Mouse (Mus musculus) stomach, postnatal 0 days (tissue): ENCODE measurements around the gene Flcn. TPM values are rescaled to one million over a fixed set of nuclear protein-coding genes. Genes with fewer than 3 reads are reported as not detected.

Experiments used
- ATAC-seq: fragments of 200-750 bp; cut with Nextera tagmentation; 2 replicates; pipeline ENCODE4 v1.8.0; 2017; ENCODE audit not compliant: low FRiP score, low TSS enrichment
- DNase-seq: peaks from one replicate; pipeline ENCODE4 v3.0.0-alpha.2; 2016; ENCODE audit warnings: low spot score
- H3K27ac ChIP-seq: fragments of 300-500 bp; sonication (generic); replicated peaks from 2 replicates; pipeline ENCODE4 v1.5.1; 2014; ENCODE audit warnings: mild to moderate bottlenecking, control low read depth
- H3K27me3 ChIP-seq: fragments of 300-500 bp; sonication (generic); 2 replicates; pipeline ENCODE4 v1.6.1; 2014; ENCODE audit warnings: low read length; ENCODE audit not compliant: control insufficient read depth, insufficient read depth
- H3K36me3 ChIP-seq: fragments of 300-500 bp; sonication (generic); 2 replicates; pipeline ENCODE4 v1.6.1; 2014; ENCODE audit warnings: low read length, mixed read lengths; ENCODE audit not compliant: control insufficient read depth, insufficient read depth
- H3K4me1 ChIP-seq: fragments of 300-500 bp; sonication (generic); replicated peaks from 2 replicates; pipeline ENCODE4 v1.6.1; 2014; ENCODE audit warnings: antibody characterized with exemption; ENCODE audit not compliant: control insufficient read depth, insufficient read depth
- H3K4me2 ChIP-seq: fragments of 300-500 bp; sonication (generic); replicated peaks from 2 replicates; pipeline ENCODE4 v1.6.1; 2014; ENCODE audit warnings: low read depth, mild to moderate bottlenecking, control low read depth, moderate library complexity
- H3K4me3 ChIP-seq: fragments of 300-500 bp; sonication (generic); 2 replicates; pipeline ENCODE4 v1.5.1; 2014; ENCODE audit warnings: low read depth, low read length, control low read depth
- H3K9ac ChIP-seq: fragments of 300-500 bp; sonication (generic); 2 replicates; pipeline ENCODE4 v1.6.1; 2014; ENCODE audit warnings: mild to moderate bottlenecking, low read length, control low read depth, mixed read lengths
- H3K9me3 ChIP-seq: fragments of 300-500 bp; sonication (generic); 2 replicates; pipeline ENCODE4 v1.6.1; 2016; ENCODE audit warnings: low read length; ENCODE audit not compliant: control insufficient read depth
- CTCF ChIP-seq: IDR thresholded peaks from 2 replicates; pipeline ENCODE4 v1.5.1; 2016; ENCODE audit warnings: antibody characterized with exemption, low read depth, mild to moderate bottlenecking, moderate library complexity
- EP300 ChIP-seq: optimal IDR thresholded peaks from 2 replicates; pipeline ENCODE3; 2016; ENCODE audit warnings: antibody characterized with exemption
- WGBS: fragments of 180-500 bp; shearing (Covaris S2); extraction: QIAGEN DNeasy Blood & Tissue Kit; methylation state at CpG from one replicate; pipeline ENCODE4 v1.1.7; 2014; 5-methylcytosine and 5-hydroxymethylcytosine counted together
- polyA plus RNA-seq: library from polyadenylated mRNA; unstranded; fragments of >200 nt; fragmentation: Nextera tagmentation; extraction: Ambion mirVana; gene quantifications from 2 replicates; pipeline ENCODE4 v1.2.1, GENCODE M21; 2015

The Flcn gene
- polyA plus RNA-seq, 1 experiment from 2014 or later: 16.1 TPM

DNA sequence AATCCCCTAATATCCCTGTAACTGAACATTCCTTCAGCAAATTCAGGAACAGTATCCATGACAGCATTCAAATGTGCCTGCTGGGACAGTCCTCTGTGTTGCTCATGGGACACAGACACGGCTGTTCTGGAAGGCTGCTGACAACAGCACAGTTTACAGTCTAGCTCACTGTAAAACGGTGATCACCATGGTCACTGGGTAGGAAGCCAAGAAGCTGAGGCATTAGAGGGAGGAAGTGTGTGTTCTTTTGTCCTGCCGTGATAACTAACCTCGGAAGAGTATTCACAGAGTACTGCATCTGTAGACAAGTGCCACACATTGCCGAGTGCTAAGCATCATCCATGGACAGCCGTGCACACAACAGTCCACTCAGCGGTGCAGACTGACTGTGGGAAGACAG is 39.1 kb downstream of the Flcn start:
- Histone ChIP-seq H3K9ac (no peak overlapping the region), H3K27me3 (no peaks in the 10 kb centered on the region), H3K4me3 (no peak overlapping the region), H3K9me3 (no peaks in the 10 kb centered on the region), H3K27ac (no peak overlapping the region), H3K36me3 (peaks cover 62% of the 10 kb centered on the region), H3K4me1 (no peaks in the 10 kb centered on the region), H3K4me2 (no peak overlapping the region)
- DNase-seq (no peak), ATAC-seq (no peak)
- TF ChIP-seq EP300 (no peak), CTCF (no peak)
- WGBS: 82% methylated on average over 7 of the region's 7 CpGs

DNA sequence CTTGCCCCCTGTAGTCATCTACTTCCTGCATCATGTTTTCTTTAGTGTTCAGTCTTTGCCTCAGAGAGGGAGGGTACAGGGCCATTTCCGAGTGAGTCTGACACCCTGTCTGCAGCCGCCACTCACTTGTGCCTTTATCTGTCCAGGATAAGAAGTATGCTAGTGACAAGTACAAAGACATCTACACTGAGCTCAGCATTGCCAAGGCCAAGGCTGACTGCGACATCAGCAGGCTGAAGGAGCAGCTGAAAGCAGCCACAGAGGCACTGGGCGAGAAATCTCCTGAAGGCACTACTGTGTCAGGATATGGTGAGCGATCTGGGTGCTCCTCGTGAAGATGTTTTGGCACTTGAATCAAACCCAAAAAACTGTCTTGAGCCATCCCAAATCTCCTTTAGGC is 40.1 kb downstream of the Flcn start:
- 78% methylated on average over 6 of the region's 6 CpGs for WGBS
- no peaks in the 10 kb centered on the region for H3K27me3 ChIP-seq
- DNase-seq (no peak), ATAC-seq (no peak)
- no peak overlapping the region for H3K9ac ChIP-seq
- H3K4me1 ChIP-seq: no peaks in the 10 kb centered on the region
- no peak overlapping the region for H3K4me2 ChIP-seq
- TF ChIP-seq EP300: no peak
- TF ChIP-seq CTCF: no peak
- H3K36me3 ChIP-seq: peaks cover 63% of the 10 kb centered on the region
- H3K4me3 ChIP-seq: no peak overlapping the region
- H3K27ac ChIP-seq: no peak overlapping the region
- H3K9me3 ChIP-seq: no peaks in the 10 kb centered on the region

DNA sequence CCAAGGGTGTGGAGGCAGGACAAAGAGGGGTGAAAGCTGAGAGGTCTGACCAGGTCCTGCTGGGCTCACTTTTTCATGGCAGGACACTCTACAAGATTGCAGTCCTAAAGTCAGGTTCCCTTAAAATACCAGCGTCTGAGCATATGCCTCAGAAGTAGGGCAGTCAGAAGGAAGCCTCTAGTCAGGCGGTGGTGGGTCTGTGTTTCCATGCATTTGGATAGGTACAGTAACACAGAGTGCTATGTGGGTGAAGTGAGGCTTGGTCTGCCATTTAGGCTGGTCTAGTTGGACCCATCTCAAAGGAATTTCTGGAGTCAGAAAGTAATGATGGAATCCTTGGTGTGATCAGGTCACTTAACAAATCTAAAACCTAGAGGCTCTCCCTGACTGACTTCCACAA is 40.5 kb downstream of the Flcn start:
- Histone ChIP-seq H3K4me1 (no peaks in the 10 kb centered on the region), H3K36me3 (peaks cover 63% of the 10 kb centered on the region), H3K9me3 (no peaks in the 10 kb centered on the region), H3K9ac (no peak overlapping the region), H3K27me3 (no peaks in the 10 kb centered on the region), H3K4me2 (no peak overlapping the region), H3K4me3 (no peak overlapping the region), H3K27ac (no peak overlapping the region)
- TF ChIP-seq EP300 (no peak), CTCF (no peak)
- ATAC-seq: no peak
- DNase-seq: no peak
- 85% methylated on average over 2 of the region's 2 CpGs for WGBS

DNA sequence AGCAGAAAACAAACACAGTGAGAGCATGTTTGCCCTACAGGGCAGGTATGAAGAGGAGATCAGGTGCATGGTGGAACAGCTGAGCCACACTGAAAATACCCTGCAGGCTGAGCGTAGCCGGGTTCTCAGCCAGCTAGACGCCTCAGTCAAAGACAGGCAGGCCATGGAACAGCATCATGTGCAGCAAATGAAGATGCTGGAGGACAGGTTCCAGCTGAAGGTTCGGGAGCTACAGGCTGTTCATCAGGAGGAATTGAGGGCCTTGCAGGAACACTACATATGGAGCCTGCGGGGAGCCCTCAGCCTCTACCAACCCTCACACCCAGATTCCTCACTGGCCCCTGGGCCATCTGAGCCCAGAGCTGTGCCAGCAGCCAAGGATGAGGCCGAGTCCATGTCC is 49.0 kb downstream of the Flcn start:
- Histone ChIP-seq H3K36me3 (peaks cover 54% of the 10 kb centered on the region), H3K27me3 (no peaks in the 10 kb centered on the region)
- WGBS: 99% methylated on average over 6 of the region's 6 CpGs

DNA sequence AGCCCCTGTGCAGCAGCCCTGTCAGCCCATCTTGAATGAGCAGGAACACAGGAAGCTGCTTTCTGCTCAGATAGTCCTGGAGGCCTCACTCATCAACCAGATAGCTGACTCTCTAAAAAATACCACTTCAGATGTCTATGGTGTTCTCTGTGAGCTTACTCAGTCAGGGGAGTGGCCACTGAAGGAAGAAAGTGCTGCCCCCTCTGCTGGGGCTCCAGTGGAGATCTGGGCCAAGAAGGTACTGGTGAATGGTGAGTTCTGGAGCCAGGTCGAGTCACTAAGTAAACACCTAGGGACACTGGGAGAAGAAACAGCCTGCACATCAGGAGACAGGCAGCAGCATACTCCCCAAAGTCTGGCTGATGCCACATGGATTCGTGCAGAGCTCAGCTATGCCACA is 50.2 kb downstream of the Flcn start:
- H3K4me3 ChIP-seq: no peak overlapping the region
- peaks cover 2% of the 10 kb centered on the region; the same call in 1 of the 2 replicates for H3K4me1 ChIP-seq
- DNase-seq: no peak
- peaks cover 60% of the 10 kb centered on the region for H3K36me3 ChIP-seq
- H3K9ac ChIP-seq: no peak overlapping the region
- no peak overlapping the region for H3K4me2 ChIP-seq
- no peaks in the 10 kb centered on the region for H3K9me3 ChIP-seq
- peak overlapping the region; percentile 45; the same call in 1 of the 2 replicates for H3K27ac ChIP-seq
- 65% methylated on average over 2 of the region's 2 CpGs for WGBS
- no peaks in the 10 kb centered on the region for H3K27me3 ChIP-seq
- TF ChIP-seq EP300: no peak
- peak; percentile 16; the same call in 1 of the 2 replicates for TF ChIP-seq CTCF
- 0 out of 2 replicates have a peak, but pooled peaks have one; percentile 5 for ATAC-seq

More for the DNA sequence above, 49.0 kb downstream of the Flcn start:
- H3K4me1 ChIP-seq: peaks cover 2% of the 10 kb centered on the region; the same call in 1 of the 2 replicates
- no peak overlapping the region for H3K9ac ChIP-seq
- H3K9me3 ChIP-seq: no peaks in the 10 kb centered on the region
- H3K27ac ChIP-seq: no peak overlapping the region
- DNase-seq (no peak), ATAC-seq (no peak)
- no peak overlapping the region for H3K4me3 ChIP-seq
- no peak for TF ChIP-seq EP300
- TF ChIP-seq CTCF: no peak
- H3K4me2 ChIP-seq: no peak overlapping the region

DNA sequence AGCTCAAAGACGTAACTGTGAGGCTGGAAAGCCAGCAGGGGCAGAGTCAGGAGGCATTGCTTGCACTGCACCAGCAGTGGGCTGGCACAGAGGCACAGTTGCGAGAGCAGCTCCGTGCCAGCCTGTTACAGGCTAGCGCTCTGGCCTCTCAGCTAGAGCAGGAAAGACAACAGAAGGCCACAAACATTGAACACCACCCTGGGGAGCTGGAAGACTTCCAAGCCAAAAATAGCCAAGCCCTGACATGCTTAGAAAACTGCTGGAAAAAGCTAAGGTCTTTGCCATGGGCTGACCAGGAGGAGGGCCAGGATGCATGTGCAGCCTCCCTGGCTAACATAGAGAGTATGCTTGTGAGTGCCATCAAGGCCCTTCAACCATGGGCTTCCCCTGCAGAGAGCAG is 50.6 kb downstream of the Flcn start:
- H3K4me1 ChIP-seq: peaks cover 2% of the 10 kb centered on the region; the same call in 1 of the 2 replicates
- no peaks in the 10 kb centered on the region for H3K27me3 ChIP-seq
- no peak overlapping the region for H3K4me3 ChIP-seq
- peak overlapping the region; percentile 45; the same call in 1 of the 2 replicates for H3K27ac ChIP-seq
- TF ChIP-seq CTCF (peak; percentile 21; the same call in 1 of the 2 replicates), EP300 (no peak)
- H3K9me3 ChIP-seq: no peaks in the 10 kb centered on the region
- peaks cover 60% of the 10 kb centered on the region for H3K36me3 ChIP-seq
- no peak overlapping the region for H3K9ac ChIP-seq
- H3K4me2 ChIP-seq: no peak overlapping the region
- WGBS: 36% methylated on average over 4 of the region's 4 CpGs
- ATAC-seq (0 out of 2 replicates have a peak, but pooled peaks have one; percentile 38), DNase-seq (no peak)
